Mouse (Mus musculus) mouse embryonic stem cell (cell line): ENCODE data around the gene Dnm1.

Source experiments
- in situ Hi-C, 2 experiments: fragments of 300-500 bp; cut with MboI; formaldehyde crosslinking; loops; 1 replicate in 1 of 2; 3 replicates in 1 of 2; pipeline ENCODE4 v1.14.3; 2019 to 2020; ENCODE audit warnings: low sequenced_read_pairs in 2 of 2, low pct_unique_long_range_greater_than_20kb in 1 of 2, mixed read lengths in 1 of 2; ENCODE audit not compliant: unreplicated experiment in 1 of 2

Dnm1 gene

GRCm38 (mm10) chr2:32343351-32343671 lies 9.8 kb downstream of the Dnm1 start:
- in situ Hi-C loops: no loop called here

GRCm38 (mm10) chr2:32342539-32343350 lies 10.4 kb downstream of the Dnm1 start:
- in situ Hi-C loops: no loop called here

GRCm38 (mm10) chr2:32342039-32342438 lies 11.1 kb downstream of the Dnm1 start:
- in situ Hi-C loops: no loop called here

GRCm38 (mm10) chr2:32341634-32341939 lies 11.6 kb downstream of the Dnm1 start:
- in situ Hi-C loops: no loop called here

GRCm38 (mm10) chr2:32340836-32341633 lies 12.1 kb downstream of the Dnm1 start:
- in situ Hi-C loops: no loop called here

GRCm38 (mm10) chr2:32339912-32340642 lies 13.1 kb downstream of the Dnm1 start:
- in situ Hi-C loops: no loop called here

GRCm38 (mm10) chr2:32335888-32336287 lies 17.2 kb downstream of the Dnm1 start:
- in situ Hi-C loops: no loop called here

GRCm38 (mm10) chr2:32332159-32332558 lies 21.0 kb downstream of the Dnm1 start:
- in situ Hi-C loops: no loop called here

GRCm38 (mm10) chr2:32329531-32329930 lies 23.6 kb downstream of the Dnm1 start:
- in situ Hi-C loops: no loop called here

- in situ Hi-C loops: no loop called here
These were observed 24.2 kb downstream of the Dnm1 start for GRCm38 (mm10) chr2:32328911-32329460.

- in situ Hi-C loops: no loop called here
These were observed 25.9 kb downstream of the Dnm1 start for GRCm38 (mm10) chr2:32327200-32327599.

- in situ Hi-C loops: no loop called here
These were observed 27.8 kb downstream of the Dnm1 start for GRCm38 (mm10) chr2:32325342-32325741.

GRCm38 (mm10) chr2:32324322-32324721 lies 28.8 kb downstream of the Dnm1 start:
- in situ Hi-C loops: no loop called here

- in situ Hi-C loops: no loop called here
These were observed 30.1 kb downstream of the Dnm1 start for GRCm38 (mm10) chr2:32322754-32323741.

- in situ Hi-C loops: no loop called here
These were observed 31.4 kb downstream of the Dnm1 start for GRCm38 (mm10) chr2:32321591-32322298.

GRCm38 (mm10) chr2:32320721-32321120 lies 32.4 kb downstream of the Dnm1 start:
- in situ Hi-C loops: no loop called here
